Mouse (Mus musculus) neural tube, embryonic 10.5 days (tissue): Measurements from ENCODE around the gene Sqstm1.

Experiments
- DNase-seq: peaks from one replicate; pipeline ENCODE4 v3.0.0-alpha.2; 2017; ENCODE audit warnings: low spot score; ENCODE audit errors: extremely low spot score

The Sqstm1 gene

GRCm38 (mm10) chr11:50210505-50211151 is at the start of gene Sqstm1, which contains the start of gene Mgat4b:
Sqstm1 (minus strand) TSS chr11:50210827.
Mgat4b (plus strand) TSS chr11:50210890.
- peak; percentile 83 for DNase-seq

GRCm38 (mm10) chr11:50258310-50258709 is 47.7 kb upstream of the Sqstm1 start:
- no peak for DNase-seq

- no peak for DNase-seq
Measured at GRCm38 (mm10) chr11:50256615-50257014, 46.0 kb upstream of the Sqstm1 start.

DNA sequence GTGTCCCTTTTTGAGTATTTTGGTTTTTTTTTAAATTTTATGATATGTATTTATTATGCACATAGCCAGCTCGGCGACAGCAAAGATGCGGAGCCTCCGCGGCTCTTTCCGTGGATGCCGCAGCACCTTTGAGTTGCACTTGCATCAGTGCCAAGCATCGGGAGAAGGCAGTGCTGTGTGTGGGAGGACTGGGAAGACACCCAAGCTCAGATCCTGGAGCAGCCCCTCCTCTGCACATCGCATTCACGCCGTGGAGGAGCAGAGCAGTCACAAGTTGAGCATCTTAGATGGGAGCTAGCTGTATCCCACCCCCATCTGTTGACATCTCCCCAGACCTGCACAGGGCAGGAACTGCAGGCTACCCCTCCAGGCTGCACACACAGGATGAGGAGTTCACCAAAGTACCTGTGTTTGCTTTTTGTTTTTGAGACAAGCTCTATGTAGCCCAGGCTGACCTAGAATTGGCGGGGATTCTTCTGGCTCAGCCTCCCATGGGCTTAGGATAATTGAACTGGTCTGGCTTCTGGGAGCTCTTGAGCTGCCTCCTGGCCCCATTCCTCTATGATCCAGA is 43.5 kb upstream of the Sqstm1 start:
- DNase-seq, result no peak

- DNase-seq, result no peak
Measured at GRCm38 (mm10) chr11:50253393-50253792, 42.8 kb upstream of the Sqstm1 start.

GRCm38 (mm10) chr11:50252684-50253265 is 42.1 kb upstream of the Sqstm1 start:
- DNase-seq, result no peak

- DNase-seq, result no peak
Measured at GRCm38 (mm10) chr11:50252166-50252565, 41.5 kb upstream of the Sqstm1 start.

- no peak for DNase-seq
Measured at GRCm38 (mm10) chr11:50248473-50249171, 38.0 kb upstream of the Sqstm1 start.

GRCm38 (mm10) chr11:50245269-50245668 is 34.6 kb upstream of the Sqstm1 start:
- DNase-seq, result no peak

GRCm38 (mm10) chr11:50243926-50244325 is 33.3 kb upstream of the Sqstm1 start:
- DNase-seq, result no peak

DNA sequence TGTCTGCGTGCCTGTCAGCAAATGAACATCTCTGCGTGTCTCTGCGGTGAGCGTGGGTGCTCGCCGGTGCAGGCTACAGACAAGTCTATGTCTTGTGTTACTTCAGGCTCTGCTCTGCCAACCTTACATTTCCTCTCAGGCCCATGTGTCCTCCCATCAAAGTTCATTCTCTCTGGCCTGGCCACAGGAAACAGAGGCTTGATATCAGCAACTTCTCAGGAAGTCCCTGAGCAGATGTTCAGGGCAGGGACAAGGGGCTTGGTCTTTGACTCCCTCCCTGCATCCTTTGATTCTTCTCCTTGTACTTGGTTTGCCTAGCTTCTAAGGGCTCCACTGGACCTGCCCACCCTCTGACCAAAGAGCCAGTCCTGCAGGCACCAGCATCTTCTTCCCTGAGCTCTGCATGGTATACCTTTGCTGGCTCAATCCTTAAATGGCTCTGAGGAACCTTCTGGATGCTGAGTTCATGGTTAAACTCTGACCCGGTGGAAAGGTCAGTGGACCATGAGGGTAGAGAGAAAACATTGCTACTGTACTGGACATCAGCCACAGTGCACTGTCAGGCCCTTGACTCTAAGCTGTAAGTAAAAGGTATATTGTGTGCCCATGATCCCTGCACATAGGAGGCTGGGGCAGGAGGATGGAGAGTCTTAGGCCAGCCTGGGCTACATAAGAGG is 29.7 kb upstream of the Sqstm1 start:
- DNase-seq, result no peak

DNA sequence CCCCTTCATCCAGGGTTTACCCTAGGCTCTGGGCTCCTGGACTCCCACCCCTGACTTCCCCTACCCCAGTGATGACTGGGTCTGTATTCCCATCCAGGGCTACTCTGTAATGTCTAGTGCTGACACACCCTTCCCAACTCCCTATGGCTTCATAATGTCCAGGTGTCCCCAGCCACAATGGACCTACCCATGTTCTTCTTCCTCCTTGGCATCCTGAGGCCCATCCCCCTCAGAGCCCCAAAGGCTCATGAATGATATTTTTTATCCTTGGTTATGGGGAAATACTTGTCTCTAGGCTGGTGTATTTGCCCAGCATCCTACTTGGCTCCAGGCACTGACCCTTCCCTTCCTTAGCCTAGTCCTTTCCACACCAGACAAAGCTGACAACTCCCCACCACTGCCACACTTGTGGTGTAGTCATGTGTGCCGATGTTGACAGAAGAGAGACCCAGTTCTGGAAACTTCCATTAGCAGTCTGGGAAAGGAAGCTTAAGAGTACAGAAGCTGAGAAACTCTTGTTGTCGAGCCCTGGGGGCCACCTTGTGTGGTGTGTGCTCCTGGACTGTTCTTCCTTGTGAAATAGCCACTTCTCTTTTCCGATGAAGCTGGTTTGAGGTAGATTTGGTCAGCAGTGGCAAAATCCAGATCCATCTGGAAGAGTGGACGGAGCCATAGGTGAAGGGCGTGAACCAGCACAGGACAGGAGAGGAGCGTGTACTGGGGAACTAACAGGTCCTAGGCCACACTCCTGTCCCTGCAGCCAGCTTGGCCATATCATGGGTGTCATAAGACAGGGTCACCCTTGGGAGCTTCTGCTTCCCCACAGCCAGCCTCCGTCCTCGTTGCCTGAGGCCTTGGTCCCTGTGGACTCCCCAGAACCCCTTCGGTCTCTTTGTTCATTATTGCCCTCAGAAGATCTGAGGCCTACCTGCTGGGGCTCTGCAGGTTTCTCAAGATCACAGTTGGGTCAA is 28.5 kb upstream of the Sqstm1 start:
- DNase-seq, result no peak

DNA sequence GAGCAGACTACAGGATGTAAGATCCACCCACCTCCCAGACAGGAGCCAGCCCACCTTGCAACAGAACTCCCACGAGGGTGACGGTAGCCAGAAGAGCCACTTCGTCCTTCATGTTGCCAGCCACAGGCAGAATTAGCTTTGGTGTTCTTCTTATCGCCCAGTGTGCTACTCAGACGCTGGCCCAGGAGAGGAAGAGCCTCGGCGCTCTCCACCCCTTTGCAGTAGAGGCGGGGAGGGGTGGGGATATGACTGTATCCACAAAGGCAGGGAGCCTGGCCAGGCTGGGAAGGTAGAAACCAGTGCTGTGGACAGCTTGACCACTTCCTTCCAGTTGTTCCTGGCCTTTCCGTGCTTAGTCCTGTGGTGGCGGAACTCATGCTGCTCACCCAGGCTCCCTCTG is 27.7 kb upstream of the Sqstm1 start, which contains the start of gene Ltc4s:
TSS of gene Ltc4s (minus strand) at position 293 of the 400 bp plus-strand sequence.
- no peak for DNase-seq

DNA sequence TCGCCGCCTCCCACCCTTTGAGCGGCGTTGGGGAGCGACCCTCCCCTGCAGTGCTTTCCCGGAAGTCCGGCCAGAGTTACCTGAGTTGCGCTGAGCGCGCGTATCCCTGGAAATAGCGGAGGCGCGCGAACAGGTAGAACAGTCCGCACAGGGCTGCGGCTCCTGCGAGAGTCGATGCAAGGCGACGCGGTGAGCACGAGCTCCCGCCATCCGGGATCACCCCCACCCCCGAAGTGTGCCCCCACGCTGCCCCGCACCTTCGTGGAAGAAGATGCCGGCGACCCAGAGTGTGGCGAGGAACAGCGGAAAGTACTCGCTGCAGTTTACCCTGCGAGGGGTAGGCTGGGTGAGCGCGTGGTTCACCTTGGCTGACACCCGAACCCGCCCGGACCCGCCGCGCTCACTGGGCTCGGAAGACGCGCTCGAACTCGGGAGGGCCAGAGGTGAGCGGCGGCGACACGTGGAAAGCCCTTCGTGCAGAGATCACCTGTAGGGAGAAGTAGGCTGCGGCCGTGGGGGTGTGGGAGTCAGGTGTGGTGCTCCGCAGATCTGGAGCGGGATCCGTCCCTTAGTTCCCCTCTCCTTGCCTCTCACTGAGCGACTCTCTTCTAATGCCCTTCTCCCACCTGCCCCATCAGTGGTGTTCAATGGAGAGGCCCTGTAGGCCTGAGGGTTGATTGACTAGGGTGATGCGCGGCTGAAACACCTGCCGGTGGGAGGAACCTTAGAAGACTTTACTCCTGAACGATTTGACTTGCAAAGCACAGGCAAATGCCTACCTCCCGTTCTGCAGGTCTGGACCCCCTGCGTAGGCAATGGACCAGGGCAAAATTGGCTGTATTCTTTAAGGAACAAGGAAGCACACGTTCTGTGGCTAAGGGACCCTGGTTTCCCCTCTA is 26.6 kb upstream of the Sqstm1 start:
- DNase-seq, result no peak

DNA sequence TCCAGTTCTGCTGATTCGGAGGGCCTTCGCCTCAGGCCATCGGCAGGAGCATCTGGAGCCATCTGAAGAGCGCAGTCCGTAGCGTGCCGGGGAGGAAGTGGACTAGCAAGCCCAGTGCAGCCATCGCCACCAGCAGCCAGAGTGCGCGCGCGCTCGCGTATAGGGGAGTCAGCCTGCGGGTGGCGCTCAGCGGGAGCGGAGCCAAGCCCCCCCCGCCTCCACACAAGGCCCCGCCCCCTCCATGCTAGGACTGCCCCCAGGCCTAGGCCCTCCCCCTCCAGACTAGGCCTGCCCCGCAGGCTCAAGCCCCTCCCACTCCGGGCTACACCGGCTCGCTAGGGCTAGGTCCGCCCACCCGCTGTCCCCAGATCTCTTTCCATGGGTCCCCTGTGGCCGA is 25.9 kb upstream of the Sqstm1 start:
- peak; percentile 82 for DNase-seq

DNA sequence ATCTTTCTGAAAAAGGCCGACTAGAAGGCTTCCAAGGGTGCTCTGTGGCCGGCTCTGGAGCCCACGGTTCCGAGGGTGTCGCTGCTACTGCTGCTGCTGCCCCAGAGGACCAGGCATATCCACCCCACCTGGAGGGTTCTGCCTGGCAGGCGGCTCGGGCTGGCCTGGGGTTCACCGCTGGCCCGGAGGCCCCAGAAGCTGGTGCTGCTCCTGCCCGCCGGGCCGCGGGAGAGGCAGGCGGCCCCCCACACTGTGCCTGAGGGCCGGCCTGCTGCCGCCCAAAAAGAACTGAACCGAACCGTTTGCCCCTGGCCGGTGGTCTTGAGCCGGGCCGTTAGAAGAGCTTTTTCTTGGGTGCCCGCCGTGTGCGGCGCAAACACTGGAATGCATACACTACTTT is 24.0 kb upstream of the Sqstm1 start:
- DNase-seq, result no peak

- no peak for DNase-seq
Measured at GRCm38 (mm10) chr11:50233993-50234392, 23.4 kb upstream of the Sqstm1 start.

DNA sequence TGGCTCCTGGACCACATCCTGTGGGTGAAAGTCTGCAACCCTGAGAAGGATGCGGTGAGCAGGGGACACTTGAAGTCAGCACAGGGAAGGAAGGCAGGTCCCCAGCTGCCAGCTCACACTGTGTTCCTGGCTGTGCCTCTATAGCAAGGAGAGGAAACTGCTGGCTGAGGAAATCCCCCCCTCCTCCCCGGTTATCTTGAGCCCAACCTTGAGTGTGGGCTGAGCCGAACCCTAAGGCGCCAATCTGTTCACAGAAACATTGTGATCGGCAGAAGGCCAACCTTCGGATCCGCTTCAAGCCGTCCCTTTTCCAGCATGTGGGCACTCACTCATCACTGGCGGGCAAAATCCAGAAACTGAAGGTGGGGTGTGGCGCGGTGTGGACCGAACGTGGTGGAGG is 22.4 kb upstream of the Sqstm1 start:
- DNase-seq, result no peak

DNA sequence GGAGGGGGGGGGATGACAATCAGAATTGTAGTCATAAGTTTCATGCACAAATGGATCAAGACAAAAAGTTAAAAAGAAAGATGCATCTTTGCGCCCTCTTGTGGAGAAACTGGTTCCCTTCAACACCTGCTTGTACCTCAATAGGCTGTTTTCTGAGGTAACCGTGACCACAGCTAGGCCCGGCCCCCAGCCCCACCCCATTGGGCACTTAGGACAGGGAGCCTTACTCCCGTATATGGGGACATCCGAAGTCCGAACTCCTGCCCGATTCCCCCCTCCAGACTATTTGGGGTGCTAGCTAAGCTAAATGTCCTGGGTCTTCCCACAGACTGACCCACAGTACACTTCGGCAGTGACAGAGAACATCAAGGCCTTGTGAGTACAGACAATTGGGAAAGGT is 20.8 kb upstream of the Sqstm1 start:
- peak; percentile 56 for DNase-seq
